Mouse (Mus musculus) brain, embryonic 14.5 days (tissue): ENCODE measurements around the gene Cipc. TPM values are rescaled to one million over a fixed set of nuclear protein-coding genes. Genes with fewer than 3 reads are reported as not detected.

Experiments
- DNase-seq: peaks from one replicate; pipeline ENCODE4 v3.0.0-alpha.2; 2011; ENCODE audit warnings: low read depth
- CTCF ChIP-seq: fragments of 200-500 bp; IDR thresholded peaks from 2 replicates; pipeline ENCODE4 v1.5.1; 2012; ENCODE audit warnings: inconsistent platforms, mild to moderate bottlenecking, moderate library complexity, borderline replicate concordance; ENCODE audit not compliant: insufficient read depth, insufficient read length; ENCODE audit errors: extremely low read depth
- POLR2A ChIP-seq: fragments of 200-500 bp; IDR thresholded peaks from 2 replicates; pipeline ENCODE4 v1.6.1; 2012; ENCODE audit warnings: mild to moderate bottlenecking, inconsistent platforms, borderline replicate concordance; ENCODE audit not compliant: poor library complexity, insufficient read depth, insufficient read length, severe bottlenecking; ENCODE audit errors: extremely low read depth
- polyA plus RNA-seq: library from polyadenylated mRNA; depleted of rRNA; stranded (reverse); fragments of >200 nt; gene quantifications from 2 replicates; pipeline ENCODE4 v1.2.3, GENCODE M21; 2012

Gene Cipc
- polyA plus RNA-seq, 1 experiment = 67.3 TPM

GRCm38 (mm10) chr12:86935692-86936282, 11.1 kb upstream of the Cipc start:
- no peak for DNase-seq
- TF ChIP-seq CTCF = no peak
- no peak for TF ChIP-seq POLR2A

- TF ChIP-seq CTCF (no peak), POLR2A (no peak)
- DNase-seq = no peak
These were observed 10.1 kb upstream of the Cipc start for GRCm38 (mm10) chr12:86936587-86937343.

GRCm38 (mm10) chr12:86938571-86938970, 8.3 kb upstream of the Cipc start:
- TF ChIP-seq CTCF = no peak
- TF ChIP-seq POLR2A = no peak
- DNase-seq = no peak

GRCm38 (mm10) chr12:86941173-86941572, 5.7 kb upstream of the Cipc start:
- DNase-seq = peak; percentile 85
- TF ChIP-seq CTCF (no peak), POLR2A (no peak)

GRCm38 (mm10) chr12:86941734-86942486, 4.9 kb upstream of the Cipc start:
- DNase-seq = peak; percentile 97

GRCm38 (mm10) chr12:86943421-86943820, 3.4 kb upstream of the Cipc start:
- TF ChIP-seq CTCF = no peak
- TF ChIP-seq POLR2A = no peak

More at GRCm38 (mm10) chr12:86941734-86942486, 4.9 kb upstream of the Cipc start:
- TF ChIP-seq POLR2A = no peak
- no peak for TF ChIP-seq CTCF

GRCm38 (mm10) chr12:86945126-86945525, 1.7 kb upstream of the Cipc start:
- peak; percentile 96 for DNase-seq
- TF ChIP-seq POLR2A (no peak), CTCF (peak; percentile 78; the same call in 1 of the 2 replicates)

More at GRCm38 (mm10) chr12:86943421-86943820, 3.4 kb upstream of the Cipc start:
- no peak for DNase-seq

- peak; percentile 83 for DNase-seq
- no peak for TF ChIP-seq CTCF
- no peak for TF ChIP-seq POLR2A
These were observed 502 bp upstream of the Cipc start for GRCm38 (mm10) chr12:86946301-86946781.

GRCm38 (mm10) chr12:86947681-86948401, 998 bp downstream of the Cipc start:
- no peak for TF ChIP-seq POLR2A
- no peak for TF ChIP-seq CTCF
- peak; percentile 62 for DNase-seq

GRCm38 (mm10) chr12:86948627-86949026, 1.8 kb downstream of the Cipc start:
- TF ChIP-seq CTCF (no peak), POLR2A (no peak)
- peak; percentile 59 for DNase-seq

GRCm38 (mm10) chr12:86949501-86949900, 2.7 kb downstream of the Cipc start:
- no peak for DNase-seq
- TF ChIP-seq POLR2A (no peak), CTCF (no peak)
